Mouse (Mus musculus) midbrain, embryonic 14.5 days (tissue): ENCODE measurements around the gene Rap1a. TPM values are rescaled to one million over a fixed set of nuclear protein-coding genes. Genes with fewer than 3 reads are reported as not detected.

Source experiments
- ATAC-seq: fragments of 200-750 bp; cut with Nextera tagmentation; 2 replicates; pipeline ENCODE4 v1.8.0; 2017; ENCODE audit warnings: moderate number of reproducible peaks, moderate library complexity; ENCODE audit not compliant: low FRiP score, low TSS enrichment
- DNase-seq: peaks from one replicate; pipeline ENCODE4 v3.0.0-alpha.2; 2015
- H3K27ac ChIP-seq: fragments of 300-500 bp; sonication (generic); replicated peaks from 2 replicates; pipeline ENCODE4 v1.5.1; 2014; ENCODE audit warnings: mild to moderate bottlenecking, low read depth, low read length, moderate library complexity
- H3K27me3 ChIP-seq: fragments of 300-500 bp; sonication (generic); 2 replicates; pipeline ENCODE4 v1.6.1; 2014; ENCODE audit warnings: low read length, control low read depth, mixed read lengths; ENCODE audit not compliant: control insufficient read depth, insufficient read depth
- H3K36me3 ChIP-seq: fragments of 300-500 bp; sonication (generic); 2 replicates; pipeline ENCODE4 v1.6.1; 2014; ENCODE audit warnings: low read length, control low read depth; ENCODE audit not compliant: control insufficient read depth, insufficient read depth
- H3K4me1 ChIP-seq: fragments of 300-500 bp; sonication (generic); 2 replicates; pipeline ENCODE4 v1.6.1; 2014; ENCODE audit warnings: mild to moderate bottlenecking, antibody characterized with exemption, low read length, control low read depth; ENCODE audit not compliant: control insufficient read depth, insufficient read depth
- H3K4me2 ChIP-seq: fragments of 300-500 bp; sonication (generic); 2 replicates; pipeline ENCODE4 v1.6.1; 2014; ENCODE audit warnings: mild to moderate bottlenecking, low read length, moderate library complexity
- H3K4me3 ChIP-seq: fragments of 300-500 bp; sonication (generic); replicated peaks from 2 replicates; pipeline ENCODE4 v1.5.1; 2014; ENCODE audit warnings: low read depth, low read length
- H3K9ac ChIP-seq: fragments of 300-500 bp; sonication (generic); replicated peaks from 2 replicates; pipeline ENCODE4 v1.6.1; 2014; ENCODE audit warnings: mild to moderate bottlenecking, low read length, moderate library complexity
- H3K9me3 ChIP-seq: fragments of 300-500 bp; sonication (generic); 2 replicates; pipeline ENCODE4 v1.6.1; 2016; ENCODE audit warnings: low read length, control low read depth, mixed read lengths; ENCODE audit not compliant: control insufficient read depth
- WGBS: fragments of 180-500 bp; shearing (Covaris S2); extraction: QIAGEN DNeasy Blood & Tissue Kit; methylation state at CpG from one replicate; pipeline ENCODE4 v1.1.7; 2014; 5-methylcytosine and 5-hydroxymethylcytosine counted together
- polyA plus RNA-seq: library from polyadenylated mRNA; unstranded; fragments of >200 nt; fragmentation: Nextera tagmentation; extraction: Ambion mirVana; gene quantifications from 2 replicates; pipeline ENCODE4 v1.2.1, GENCODE M21; 2014

Gene Rap1a
- polyA plus RNA-seq, 1 experiment from 2014 or later = 59.9 TPM

DNA sequence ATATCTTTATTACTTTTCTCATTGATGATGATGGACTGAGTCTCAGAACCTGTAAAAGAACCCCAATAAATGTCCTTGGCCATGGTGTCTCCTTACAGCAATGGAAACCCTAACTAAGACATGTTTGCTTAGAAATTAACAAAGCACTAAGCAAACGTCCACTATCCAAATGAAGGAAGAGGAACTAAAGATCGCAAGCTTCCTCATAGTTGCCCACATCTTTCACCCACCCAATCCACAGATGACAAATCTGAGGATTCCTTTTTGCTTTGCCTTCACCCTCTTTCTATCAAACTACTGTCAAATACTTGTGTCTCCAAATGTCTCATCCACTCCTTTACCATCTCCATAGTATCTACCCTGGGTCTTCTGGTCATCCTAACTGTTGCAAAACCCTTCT is 112.6 kb downstream of the Rap1a start:
- ATAC-seq = no peak
- DNase-seq = no peak
- no peak overlapping the region for H3K9ac ChIP-seq
- H3K4me1 ChIP-seq = peaks cover 5% of the 10 kb centered on the region; the same call in 1 of the 2 replicates
- H3K9me3 ChIP-seq = no peaks in the 10 kb centered on the region
- H3K27ac ChIP-seq = no peak overlapping the region
- H3K4me3 ChIP-seq = no peak overlapping the region
- WGBS = 87% methylated on average over 2 of the region's 2 CpGs
- peaks cover 8% of the 10 kb centered on the region for H3K36me3 ChIP-seq
- no peak overlapping the region; the same call in 1 of the 2 replicates for H3K4me2 ChIP-seq
- no peaks in the 10 kb centered on the region for H3K27me3 ChIP-seq

DNA sequence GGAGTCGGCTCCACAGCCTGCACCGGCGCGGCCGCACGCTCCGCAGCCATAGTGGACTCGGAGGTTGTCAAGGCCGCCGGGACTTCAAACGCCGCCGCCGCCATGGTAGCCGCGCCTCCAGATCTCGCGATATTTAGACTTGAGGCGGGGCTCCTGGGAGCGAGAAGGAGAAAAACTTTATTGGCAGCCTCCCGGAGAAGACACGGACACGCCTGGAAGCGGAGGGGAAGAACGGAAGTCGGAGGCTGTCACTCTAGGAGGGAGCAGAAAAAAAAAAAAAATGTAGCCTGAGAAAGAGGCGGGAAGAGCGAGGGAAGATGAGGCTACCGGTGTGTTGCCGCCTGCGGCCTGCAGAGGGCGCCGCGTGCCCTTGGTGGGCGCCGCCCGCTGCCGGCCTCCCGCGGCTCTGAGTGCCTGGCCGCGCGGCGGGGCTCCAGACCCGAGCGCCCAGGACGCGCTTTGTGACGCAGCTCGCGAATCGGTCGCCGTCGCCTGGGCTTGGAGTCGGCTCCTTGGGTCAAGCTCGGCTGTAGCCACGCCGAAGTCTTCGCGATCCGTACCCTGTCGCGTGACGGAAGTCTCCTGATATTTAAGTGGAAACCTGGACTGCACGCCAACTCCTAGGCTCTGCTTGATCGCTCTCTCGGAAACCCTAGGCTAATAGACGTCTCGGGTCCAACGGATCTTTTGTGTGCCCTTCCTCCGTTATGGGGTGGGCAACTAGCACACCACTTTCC is 113.6 kb downstream of the Rap1a start, which contains the start of gene Ddx20:
Gene Ddx20 (minus strand): TSS at position 251 of the 737 bp plus-strand sequence.
- Histone ChIP-seq H3K9me3 (no peaks in the 10 kb centered on the region), H3K4me1 (peaks cover 5% of the 10 kb centered on the region; the same call in 1 of the 2 replicates), H3K4me3 (peak within 1 kb of the TSS; percentile 86), H3K4me2 (peak within 1 kb of the TSS; percentile 76), H3K27ac (peak within 1 kb of the TSS; percentile 78), H3K9ac (peak within 1 kb of the TSS; percentile 92), H3K27me3 (no peaks in the 10 kb centered on the region), H3K36me3 (peaks cover 17% of the 10 kb centered on the region)
- under 1% methylated on average over 72 of the region's 72 CpGs for WGBS
- ATAC-seq (peak; percentile 95), DNase-seq (peak; percentile 98)

DNA sequence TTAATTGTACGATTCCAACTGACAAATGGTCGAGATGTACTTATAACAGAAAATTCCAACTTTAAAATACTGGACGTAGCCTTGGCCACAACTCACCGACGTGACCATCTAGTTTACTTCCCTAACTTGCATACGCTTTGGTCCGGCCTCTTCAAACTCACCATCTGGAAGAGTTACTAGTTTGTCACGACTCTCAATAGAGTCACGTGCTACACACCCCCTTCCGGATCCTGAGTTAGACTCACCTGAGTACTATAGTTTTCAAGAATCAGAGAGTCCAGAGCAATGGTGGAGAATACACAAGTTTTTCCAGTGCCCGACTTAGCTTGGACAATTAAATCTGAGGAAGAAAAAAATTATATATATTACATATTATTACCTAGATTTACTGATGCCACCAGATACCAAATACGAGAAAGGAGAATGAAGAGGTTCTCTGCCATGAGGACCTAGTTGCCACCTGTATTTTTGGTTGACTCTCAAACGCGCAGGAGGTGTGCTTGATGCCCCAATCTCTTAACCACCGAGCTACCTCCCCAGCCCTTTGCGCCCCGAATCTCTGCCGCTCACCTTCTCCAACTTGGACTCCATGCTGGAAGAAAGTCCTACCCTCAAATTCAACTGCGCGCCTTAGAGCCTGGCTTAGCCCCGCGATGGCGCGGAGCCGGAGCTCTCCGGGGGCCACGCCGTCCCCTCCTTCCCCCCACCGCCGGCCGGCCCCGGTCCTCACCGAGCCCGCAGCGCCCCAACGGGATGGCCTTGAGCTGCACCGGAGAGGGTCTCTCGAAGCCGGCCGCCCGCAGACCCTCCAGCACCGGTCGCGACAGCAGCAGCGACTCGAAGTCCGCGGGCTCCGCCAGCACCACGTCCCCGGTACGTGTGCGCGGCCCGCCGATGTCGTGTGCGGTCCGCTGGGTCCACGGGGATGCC is 114.5 kb downstream of the Rap1a start:
- WGBS = 10% methylated on average over 60 of the region's 60 CpGs
- Histone ChIP-seq H3K9me3 (no peaks in the 10 kb centered on the region), H3K27me3 (no peaks in the 10 kb centered on the region), H3K4me3 (peak overlapping the region; percentile 86), H3K4me2 (peak overlapping the region; percentile 76), H3K27ac (peak overlapping the region; percentile 78), H3K4me1 (peaks cover 5% of the 10 kb centered on the region; the same call in 1 of the 2 replicates), H3K36me3 (peaks cover 21% of the 10 kb centered on the region), H3K9ac (peak overlapping the region; percentile 92)
- DNase-seq (peak; percentile 8), ATAC-seq (no peak; the same call in 1 of the 2 replicates)

DNA sequence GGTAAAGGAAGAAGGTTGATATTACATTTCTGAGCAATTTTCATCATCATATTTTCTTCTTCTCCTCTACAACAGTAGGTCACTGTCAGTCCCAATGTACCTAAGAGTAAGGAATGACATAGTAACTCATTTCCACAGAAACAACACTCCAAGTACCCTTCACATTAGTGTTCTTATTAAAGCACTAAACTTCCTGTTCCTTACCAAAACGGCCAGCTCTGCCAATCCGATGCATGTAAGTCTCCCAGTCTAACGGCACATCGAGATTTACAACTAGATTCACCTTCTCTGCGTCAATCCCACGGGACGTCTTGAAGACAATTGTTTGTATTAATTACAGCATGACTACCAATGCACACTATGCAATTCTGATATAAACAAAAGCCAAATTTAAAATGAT is 120.8 kb downstream of the Rap1a start:
- Histone ChIP-seq H3K36me3 (peaks cover 69% of the 10 kb centered on the region), H3K4me1 (no peaks in the 10 kb centered on the region), H3K27me3 (no peaks in the 10 kb centered on the region), H3K4me2 (no peak overlapping the region), H3K27ac (no peak overlapping the region), H3K9ac (no peak overlapping the region), H3K9me3 (no peaks in the 10 kb centered on the region), H3K4me3 (no peak overlapping the region)
- 93% methylated on average over 7 of the region's 7 CpGs for WGBS
- DNase-seq = no peak
- no peak for ATAC-seq

Other genes with a start within 250 kb of the Rap1a start
- 19.1 and 32.0 TPM in 2 replicates for gene Ddx20, start 113.8 kb downstream of the Rap1a start, polyA plus RNA-seq
- 1.5 and 3.2 TPM in 2 replicates for gene Inka2, start 96.7 kb downstream of the Rap1a start, polyA plus RNA-seq
- not detected in 2 replicates for gene Adora3, start 69.5 kb upstream of the Rap1a start, polyA plus RNA-seq
- not detected in 2 replicates for gene Tmigd3, start 69.6 kb upstream of the Rap1a start, polyA plus RNA-seq
- gene I830077J02Rik, start 131.3 kb upstream of the Rap1a start, polyA plus RNA-seq = 0.11 and 0.45 TPM in 2 replicates
- gene Wdr77, start 158.0 kb upstream of the Rap1a start, polyA plus RNA-seq = 86.4 and 94.8 TPM in 2 replicates
- gene Atp5f1, start 158.8 kb upstream of the Rap1a start, polyA plus RNA-seq = 564 and 595 TPM in 2 replicates
- 4.8 and 6.2 TPM in 2 replicates for gene Ovgp1, start 172.4 kb upstream of the Rap1a start, polyA plus RNA-seq
- 3.0 and 5.2 TPM in 2 replicates for gene Pifo, start 213.3 kb upstream of the Rap1a start, polyA plus RNA-seq
- gene Chil5, start 231.5 kb upstream of the Rap1a start, polyA plus RNA-seq = not detected in 2 replicates